Comparison of ENCODE assay signal across 8 mouse cellular contexts in genomic region chr3:52102601-52103530, GRCm38 (mm10). TPM values are rescaled to one million over a fixed set of nuclear protein-coding genes. Genes with fewer than 3 reads are reported as not detected.
DNase-seq lines count a peak whose midpoint lies in the region; ATAC-seq lines count a peak whose summit lies in the region.

No protein-coding gene starts in this region.

- DNase-seq in 3T3-L1 (ENCODE audit: low read depth, low spot score): peak; percentile 92
- DNase-seq in adrenal gland, postnatal 25 days: peak; percentile 77
- DNase-seq in naive thymus-derived CD4-positive, alpha-beta T cell, adult 2 months (ENCODE audit: low read depth): peak; percentile 91

- 1% methylated on average over 45 of the region's 52 CpGs for WGBS in embryonic facial prominence, embryonic 12.5 days
- under 1% methylated on average over 52 of the region's 52 CpGs for WGBS in heart, embryonic 11.5 days (ENCODE audit: insufficient replicate concordance)
- under 1% methylated on average over 49 of the region's 52 CpGs for WGBS in kidney, embryonic 15.5 days
- WGBS in liver, embryonic 12.5 days (ENCODE audit: insufficient replicate concordance): under 1% methylated on average over 51 of the region's 52 CpGs
- WGBS in stomach, embryonic 14.5 days: under 1% methylated on average over 52 of the region's 52 CpGs

- no peaks in the 10 kb centered on the region for H3K27me3 ChIP-seq in embryonic facial prominence, embryonic 12.5 days
- no peaks in the 10 kb centered on the region for H3K27me3 ChIP-seq in heart, embryonic 11.5 days (ENCODE audit: control insufficient read depth, insufficient read depth, low read length)
- no peaks in the 10 kb centered on the region for H3K27me3 ChIP-seq in kidney, embryonic 15.5 days
- H3K27me3 ChIP-seq in liver, embryonic 12.5 days (replicated peaks): no peaks in the 10 kb centered on the region
- no peaks in the 10 kb centered on the region for H3K27me3 ChIP-seq in stomach, embryonic 14.5 days (ENCODE audit: control insufficient read depth, insufficient read depth, low read length)

- peak; percentile 81 for ATAC-seq in embryonic facial prominence, embryonic 12.5 days (ENCODE audit: insufficient number of reproducible peaks, insufficient read depth, low FRiP score, low TSS enrichment)
- peak; percentile 83 for ATAC-seq in heart, embryonic 11.5 days (replicated peaks; ENCODE audit: insufficient number of reproducible peaks, low FRiP score, low TSS enrichment)
- ATAC-seq in kidney, embryonic 15.5 days (replicated peaks; ENCODE audit: low FRiP score): peak; percentile 81
- peak; percentile 77 for ATAC-seq in liver, embryonic 12.5 days
- ATAC-seq in stomach, embryonic 14.5 days (ENCODE audit: insufficient number of reproducible peaks, insufficient read depth, low FRiP score, low read depth): peak; percentile 76

- no peaks in the 10 kb centered on the region for H3K4me1 ChIP-seq in embryonic facial prominence, embryonic 12.5 days
- H3K4me1 ChIP-seq in heart, embryonic 11.5 days (ENCODE audit: control insufficient read depth, insufficient read depth, low read length): no peaks in the 10 kb centered on the region
- peaks cover 30% of the 10 kb centered on the region for H3K4me1 ChIP-seq in kidney, embryonic 15.5 days
- peaks cover 43% of the 10 kb centered on the region for H3K4me1 ChIP-seq in liver, embryonic 12.5 days
- peaks cover 12% of the 10 kb centered on the region for H3K4me1 ChIP-seq in stomach, embryonic 14.5 days (ENCODE audit: control insufficient read depth, insufficient read depth, low read length)

- H3K9me3 ChIP-seq in embryonic facial prominence, embryonic 12.5 days: no peaks in the 10 kb centered on the region
- H3K9me3 ChIP-seq in heart, embryonic 11.5 days (replicated peaks; ENCODE audit: control insufficient read depth, low read length): no peaks in the 10 kb centered on the region
- H3K9me3 ChIP-seq in kidney, embryonic 15.5 days (replicated peaks): no peaks in the 10 kb centered on the region
- H3K9me3 ChIP-seq in liver, embryonic 12.5 days (replicated peaks): no peaks in the 10 kb centered on the region
- no peaks in the 10 kb centered on the region for H3K9me3 ChIP-seq in stomach, embryonic 14.5 days (ENCODE audit: control insufficient read depth, low read depth, low read length)

- peak overlapping the region; percentile 94 for H3K9ac ChIP-seq in embryonic facial prominence, embryonic 12.5 days
- H3K9ac ChIP-seq in heart, embryonic 11.5 days (ENCODE audit: low read depth, low read length): peak overlapping the region; percentile 91
- peak overlapping the region; percentile 76 for H3K9ac ChIP-seq in kidney, embryonic 15.5 days
- peak overlapping the region; percentile 77 for H3K9ac ChIP-seq in liver, embryonic 12.5 days
- peak overlapping the region; percentile 94 for H3K9ac ChIP-seq in stomach, embryonic 14.5 days (replicated peaks; ENCODE audit: low read depth, low read length)

- H3K27ac ChIP-seq in embryonic facial prominence, embryonic 12.5 days: peak overlapping the region; percentile 98
- peak overlapping the region; percentile 99 for H3K27ac ChIP-seq in heart, embryonic 11.5 days (ENCODE audit: low read depth, low read length)
- H3K27ac ChIP-seq in kidney, embryonic 15.5 days: peak overlapping the region; percentile 99
- peak overlapping the region; percentile 93 for H3K27ac ChIP-seq in liver, embryonic 12.5 days
- H3K27ac ChIP-seq in stomach, embryonic 14.5 days (ENCODE audit: low read length): peak overlapping the region; percentile 98

- H3K36me3 ChIP-seq in embryonic facial prominence, embryonic 12.5 days: no peaks in the 10 kb centered on the region
- no peaks in the 10 kb centered on the region for H3K36me3 ChIP-seq in heart, embryonic 11.5 days (ENCODE audit: control insufficient read depth, insufficient read depth, low read length)
- H3K36me3 ChIP-seq in kidney, embryonic 15.5 days: no peaks in the 10 kb centered on the region
- H3K36me3 ChIP-seq in liver, embryonic 12.5 days: no peaks in the 10 kb centered on the region
- no peaks in the 10 kb centered on the region for H3K36me3 ChIP-seq in stomach, embryonic 14.5 days (ENCODE audit: control insufficient read depth, insufficient read depth, low read length)

- H3K4me3 ChIP-seq in embryonic facial prominence, embryonic 12.5 days: peak overlapping the region; percentile 87
- H3K4me3 ChIP-seq in heart, embryonic 11.5 days (ENCODE audit: low read depth, low read length): peak overlapping the region; percentile 73
- peak overlapping the region; percentile 73 for H3K4me3 ChIP-seq in kidney, embryonic 15.5 days (replicated peaks)
- H3K4me3 ChIP-seq in liver, embryonic 12.5 days: peak overlapping the region; percentile 72
- peak overlapping the region; percentile 87 for H3K4me3 ChIP-seq in stomach, embryonic 14.5 days (ENCODE audit: low read depth, low read length)

- H3K4me2 ChIP-seq in embryonic facial prominence, embryonic 12.5 days (replicated peaks): peak overlapping the region; percentile 82
- peak overlapping the region; percentile 96 for H3K4me2 ChIP-seq in heart, embryonic 11.5 days
- peak overlapping the region; percentile 89 for H3K4me2 ChIP-seq in kidney, embryonic 15.5 days
- peak overlapping the region; percentile 97 for H3K4me2 ChIP-seq in liver, embryonic 12.5 days
- H3K4me2 ChIP-seq in stomach, embryonic 14.5 days (replicated peaks; ENCODE audit: low read depth, low read length): peak overlapping the region; percentile 84

RNA-seq across cellular contexts. Expression of gene Maml3, which starts 2.0 kb away (rescaled TPM):
- total RNA-seq in adrenal gland, postnatal 25 days (2021): 8.2 and 11.8 TPM in 2 replicates
- polyA plus RNA-seq in embryonic facial prominence, embryonic 12.5 days (2016; fragmentation: Nextera tagmentation; extraction: Ambion mirVana): 6.4 TPM in 2 replicates
- polyA plus RNA-seq in heart, embryonic 11.5 days (2014; fragmentation: Nextera tagmentation; extraction: Ambion mirVana): 2.1 and 2.6 TPM in 2 replicates
- 6.2 and 7.8 TPM in 2 replicates for polyA plus RNA-seq in kidney, embryonic 15.5 days (2015; fragmentation: Nextera tagmentation; extraction: Ambion mirVana)
- 1.5 and 1.7 TPM in 2 replicates for polyA plus RNA-seq in liver, embryonic 12.5 days (2016; fragmentation: Nextera tagmentation; extraction: Ambion mirVana)
- polyA plus RNA-seq in stomach, embryonic 14.5 days (2014; fragmentation: Nextera tagmentation; extraction: Ambion mirVana): 8.6 and 9.3 TPM in 2 replicates

Comparison
In these comparisons a context has a peak if more than half of its experiments do, and no peak if none do; other contexts are left out.
1. Peak in every context shown above with its lines: DNase-seq, ATAC-seq, H3K4me3 ChIP-seq and H3K27ac ChIP-seq.